Mouse (Mus musculus) ovary, postnatal 14 days (tissue): ENCODE measurements around the gene Sox9.

Experiments
- DNase-seq: peaks from one replicate; pipeline ENCODE4 v3.0.0; 2022; ENCODE audit warnings: low spot score

The Sox9 gene

DNA sequence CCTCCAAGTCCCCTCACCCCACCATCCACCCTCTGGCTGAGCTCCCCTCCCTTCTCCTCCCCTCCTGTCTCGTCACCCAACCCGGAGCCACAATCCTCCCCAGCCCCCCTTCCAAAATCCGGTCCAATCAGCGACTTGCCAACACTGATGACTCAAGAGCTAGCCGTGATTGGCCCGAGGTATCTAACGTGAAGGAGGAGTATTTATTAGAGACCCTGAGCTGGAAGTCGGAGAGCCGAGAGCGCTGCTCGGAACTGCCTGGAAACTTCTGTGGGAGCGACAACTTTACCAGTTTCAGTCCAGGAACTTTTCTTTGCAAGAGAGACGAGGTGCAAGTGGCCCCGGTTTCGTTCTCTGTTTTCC is at the start of gene Sox9:
Sox9 (plus strand) TSS at position 231 of the 363 bp plus-strand sequence.
- DNase-seq, result peak; percentile 55

DNA sequence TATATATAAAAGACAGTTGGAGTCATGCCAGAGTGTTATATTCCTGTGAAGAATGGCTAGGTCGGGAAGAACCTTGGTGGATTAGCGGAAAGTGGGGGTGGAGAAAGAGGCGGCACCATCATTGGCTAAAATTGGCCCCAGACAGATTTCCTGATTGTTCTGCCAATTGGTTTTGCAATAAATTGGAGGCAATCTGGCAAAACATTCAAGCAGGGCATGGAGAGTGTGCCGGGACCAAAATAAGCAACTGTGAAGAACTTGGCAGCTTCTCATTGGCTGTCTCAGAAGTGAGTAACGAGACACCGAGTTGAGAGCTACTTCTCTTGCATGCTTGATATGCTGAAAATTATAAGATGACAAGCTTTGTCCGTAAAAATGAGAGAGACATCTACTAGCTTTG is 49.6 kb upstream of the Sox9 start:
- peak; percentile 6 for DNase-seq

GRCm38 (mm10) chr11:112737071-112737470 is 45.0 kb upstream of the Sox9 start:
- DNase-seq, result no peak

DNA sequence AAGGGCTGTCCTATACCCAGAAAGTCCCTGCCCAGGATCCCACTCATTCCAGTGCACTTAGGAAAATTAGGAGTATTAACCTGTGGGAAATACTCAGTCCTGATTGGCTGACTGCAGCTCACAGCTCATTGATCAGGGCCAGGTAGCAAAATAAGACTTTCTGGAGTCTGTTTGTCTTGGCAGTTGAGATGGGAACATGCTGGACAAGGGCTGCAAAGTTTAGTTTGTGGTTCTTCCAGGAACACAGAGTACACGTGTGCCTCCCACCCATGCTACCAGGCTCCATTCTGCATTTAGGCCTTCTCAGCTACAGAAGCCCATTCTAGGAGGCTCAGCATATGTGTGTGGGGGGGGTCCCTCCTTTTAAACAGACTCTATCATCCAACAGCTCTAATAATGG is 42.3 kb upstream of the Sox9 start:
- no peak for DNase-seq

DNA sequence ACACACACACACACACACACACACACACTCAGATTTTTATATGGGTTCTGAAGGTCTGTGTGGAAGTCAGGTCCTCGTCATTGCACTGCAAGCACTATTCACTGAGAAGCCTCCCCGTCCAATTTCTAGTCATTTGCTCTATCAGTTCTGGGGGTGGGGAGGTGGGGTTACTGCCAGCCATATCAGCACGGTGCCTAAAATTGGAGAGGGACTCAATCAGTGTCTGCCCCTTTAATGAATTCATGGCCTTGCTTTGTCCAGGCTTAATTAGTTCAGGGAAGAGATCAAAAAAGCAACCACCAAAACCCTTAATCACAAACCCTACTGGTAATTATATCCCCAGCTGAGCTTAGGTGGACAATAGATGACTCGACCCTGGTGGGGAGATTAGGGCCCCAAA is 25.5 kb upstream of the Sox9 start:
- DNase-seq, result no peak

DNA sequence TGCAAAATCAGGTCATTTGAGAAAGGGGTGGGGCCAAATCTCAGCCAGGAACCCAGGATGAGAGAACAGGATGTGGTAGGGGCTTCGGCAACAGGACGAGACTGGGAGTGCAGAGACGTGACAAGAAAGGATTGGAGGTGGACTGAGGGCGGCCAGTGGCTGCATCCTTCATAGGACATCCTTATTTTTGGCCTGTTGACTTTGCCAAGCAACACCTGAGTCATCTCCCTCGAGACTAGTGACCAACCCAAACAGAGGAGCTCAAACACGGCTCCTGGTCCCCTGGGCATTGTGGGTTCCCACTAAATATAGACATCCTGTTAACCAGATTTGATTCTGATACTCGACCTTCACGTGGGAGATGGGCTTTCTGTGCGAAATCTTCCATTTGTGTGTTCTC is 24.0 kb upstream of the Sox9 start:
- no peak for DNase-seq

GRCm38 (mm10) chr11:112766956-112767355 is 15.1 kb upstream of the Sox9 start:
- DNase-seq, result no peak

DNA sequence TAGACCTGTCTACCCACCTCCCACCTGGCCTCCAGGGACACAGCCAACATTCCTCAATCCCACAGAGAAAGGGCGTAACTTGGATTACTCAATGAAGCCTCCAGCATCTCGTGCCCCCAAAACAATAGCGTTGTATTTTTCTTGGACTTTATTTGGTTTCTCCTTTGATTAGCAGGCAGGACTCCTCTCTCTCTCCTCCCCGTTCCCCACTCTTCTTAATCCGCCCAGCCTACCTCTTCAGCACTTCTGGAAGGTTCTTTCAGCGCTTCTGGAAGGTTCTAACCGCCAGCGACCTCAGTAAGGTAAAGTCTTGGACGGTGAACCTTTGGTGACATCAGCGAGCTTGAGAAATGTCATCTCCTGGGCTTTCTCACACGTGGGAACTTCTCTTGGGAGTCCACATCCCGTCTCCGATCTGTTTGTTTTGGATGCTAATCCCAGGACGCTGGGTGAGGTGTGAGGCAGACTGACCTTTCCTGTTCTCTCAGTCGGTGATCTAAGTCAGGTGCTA is 14.4 kb upstream of the Sox9 start:
- no peak for DNase-seq

DNA sequence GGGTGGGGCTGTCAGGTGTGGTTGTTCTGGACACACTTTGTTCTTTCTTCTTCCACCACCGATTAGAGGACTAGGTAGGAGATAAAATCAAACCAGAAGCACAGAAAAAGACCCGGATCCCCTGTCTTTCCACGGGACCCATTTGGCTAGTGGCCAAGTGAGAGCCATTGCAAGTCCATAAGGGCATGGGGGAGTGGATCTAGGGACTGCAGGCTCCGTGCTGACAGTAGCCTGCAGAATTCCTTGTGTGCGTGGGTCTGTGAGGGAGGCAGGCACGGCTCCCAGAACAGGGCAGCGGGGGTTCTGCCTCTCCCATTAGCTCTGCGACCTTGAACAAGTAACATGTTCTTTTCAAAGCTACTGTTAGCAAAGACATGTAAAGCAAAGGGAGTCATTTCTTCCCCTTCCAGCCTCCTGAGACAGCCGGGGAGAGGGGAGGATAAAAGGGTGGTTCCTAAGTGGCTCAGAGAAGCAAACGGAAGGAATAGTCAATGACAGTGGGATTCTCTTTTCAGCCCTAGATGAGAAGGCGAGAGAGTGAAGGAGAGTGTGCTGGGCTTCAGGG is 9.2 kb upstream of the Sox9 start:
- DNase-seq, result no peak

DNA sequence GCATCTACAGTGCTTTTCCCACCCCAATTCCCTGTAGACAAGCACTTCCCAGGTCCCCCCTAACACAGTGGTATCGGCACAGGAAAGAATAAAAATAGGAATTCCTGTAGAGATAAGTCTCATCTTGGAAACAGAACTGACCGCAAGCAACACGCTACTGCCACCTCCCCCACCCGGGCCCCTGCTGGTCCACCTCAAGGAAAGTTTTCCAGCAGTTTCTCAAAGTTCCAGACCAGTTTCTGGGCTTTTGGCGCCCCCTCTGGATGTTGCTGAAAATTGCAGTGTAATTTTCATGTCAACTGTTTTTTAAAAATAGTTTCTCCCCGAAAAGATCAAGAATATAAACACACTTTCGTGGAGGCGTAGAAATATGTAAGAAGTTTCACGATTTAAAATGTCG is 2.3 kb upstream of the Sox9 start:
- no peak for DNase-seq

DNA sequence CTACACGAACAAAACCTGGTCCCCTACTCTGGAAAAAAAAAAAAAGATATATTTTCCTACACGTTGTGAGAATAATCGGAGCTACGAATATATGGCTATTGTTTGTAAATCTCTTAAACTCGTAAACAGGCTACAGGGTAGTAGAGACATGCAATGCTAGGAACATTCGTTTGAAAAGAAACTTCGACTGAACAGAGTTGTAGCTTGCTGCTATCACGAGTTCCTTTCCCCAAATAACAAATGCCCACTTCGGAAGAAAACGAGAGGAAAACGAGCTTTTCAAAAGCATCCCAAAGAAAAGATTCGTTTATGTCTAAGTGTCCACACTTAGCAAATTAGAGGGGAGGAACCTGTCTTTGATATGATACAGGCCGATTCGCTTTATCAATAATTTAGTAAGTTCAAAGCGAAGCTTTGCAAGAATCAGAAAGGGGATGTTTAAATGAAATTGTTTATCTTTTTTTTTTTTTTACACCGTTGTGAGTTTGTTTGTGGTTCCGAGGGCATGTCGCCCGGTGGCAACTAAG is 1.6 kb upstream of the Sox9 start:
- no peak for DNase-seq

DNA sequence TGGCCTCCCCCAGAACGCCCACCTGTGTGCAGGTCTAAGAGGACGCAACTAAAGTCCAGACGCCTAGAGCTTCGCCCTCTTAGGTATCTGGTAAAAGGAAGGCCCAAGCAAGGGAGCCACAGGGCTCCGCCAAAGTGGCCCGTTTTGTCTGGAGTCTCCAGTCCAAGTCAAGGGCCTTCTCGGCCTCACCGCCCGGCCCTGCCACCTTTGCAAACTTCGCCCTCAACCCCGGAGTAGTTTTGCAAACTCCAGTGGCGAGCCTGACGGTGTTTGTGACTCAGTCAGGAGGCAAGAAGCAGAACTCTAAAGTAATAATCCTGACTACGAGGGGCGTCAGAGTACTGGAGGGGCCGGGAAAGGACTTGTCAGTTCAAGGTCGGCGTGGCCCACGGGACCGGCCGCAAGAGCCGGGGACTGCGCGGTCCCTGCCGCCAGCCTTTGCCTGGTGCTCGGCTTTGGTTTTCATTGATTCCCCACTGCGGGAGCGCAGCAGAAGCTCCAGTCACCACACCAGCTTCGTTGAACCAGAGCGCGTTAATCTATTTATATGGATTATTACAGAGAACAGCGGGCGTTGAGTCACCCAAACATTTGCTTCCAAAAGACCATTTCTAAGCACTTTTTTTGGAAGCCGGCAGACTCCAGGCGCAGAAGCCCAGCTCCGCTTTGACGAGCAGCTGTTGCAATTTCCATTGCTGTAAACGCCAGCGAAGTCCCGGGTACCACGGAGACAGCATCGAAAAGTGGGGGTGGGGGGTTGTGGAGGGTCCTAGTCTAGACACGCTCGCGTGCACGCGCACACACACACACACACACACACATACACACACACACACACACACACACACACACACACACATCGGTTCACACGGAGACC is 751 bp upstream of the Sox9 start:
- DNase-seq, result no peak

DNA sequence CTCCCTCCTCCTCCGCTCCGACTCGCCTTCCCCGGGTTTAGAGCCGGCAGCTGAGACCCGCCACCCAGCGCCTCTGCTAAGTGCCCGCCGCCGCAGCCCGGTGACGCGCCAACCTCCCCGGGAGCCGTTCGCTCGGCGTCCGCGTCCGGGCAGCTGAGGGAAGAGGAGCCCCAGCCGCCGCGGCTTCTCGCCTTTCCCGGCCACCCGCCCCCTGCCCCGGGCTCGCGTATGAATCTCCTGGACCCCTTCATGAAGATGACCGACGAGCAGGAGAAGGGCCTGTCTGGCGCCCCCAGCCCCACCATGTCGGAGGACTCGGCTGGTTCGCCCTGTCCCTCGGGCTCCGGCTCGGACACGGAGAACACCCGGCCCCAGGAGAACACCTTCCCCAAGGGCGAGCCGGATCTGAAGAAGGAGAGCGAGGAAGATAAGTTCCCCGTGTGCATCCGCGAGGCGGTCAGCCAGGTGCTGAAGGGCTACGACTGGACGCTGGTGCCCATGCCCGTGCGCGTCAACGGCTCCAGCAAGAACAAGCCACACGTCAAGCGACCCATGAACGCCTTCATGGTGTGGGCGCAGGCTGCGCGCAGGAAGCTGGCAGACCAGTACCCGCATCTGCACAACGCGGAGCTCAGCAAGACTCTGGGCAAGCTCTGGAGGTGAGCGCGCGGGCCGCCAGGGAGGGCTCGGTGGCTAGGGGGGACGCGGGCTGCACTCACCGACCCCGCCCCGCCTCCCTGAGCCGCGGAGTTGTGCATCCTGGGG is 515 bp downstream of the Sox9 start:
- no peak for DNase-seq

GRCm38 (mm10) chr11:112783401-112784346 is 1.6 kb downstream of the Sox9 start:
- no peak for DNase-seq

DNA sequence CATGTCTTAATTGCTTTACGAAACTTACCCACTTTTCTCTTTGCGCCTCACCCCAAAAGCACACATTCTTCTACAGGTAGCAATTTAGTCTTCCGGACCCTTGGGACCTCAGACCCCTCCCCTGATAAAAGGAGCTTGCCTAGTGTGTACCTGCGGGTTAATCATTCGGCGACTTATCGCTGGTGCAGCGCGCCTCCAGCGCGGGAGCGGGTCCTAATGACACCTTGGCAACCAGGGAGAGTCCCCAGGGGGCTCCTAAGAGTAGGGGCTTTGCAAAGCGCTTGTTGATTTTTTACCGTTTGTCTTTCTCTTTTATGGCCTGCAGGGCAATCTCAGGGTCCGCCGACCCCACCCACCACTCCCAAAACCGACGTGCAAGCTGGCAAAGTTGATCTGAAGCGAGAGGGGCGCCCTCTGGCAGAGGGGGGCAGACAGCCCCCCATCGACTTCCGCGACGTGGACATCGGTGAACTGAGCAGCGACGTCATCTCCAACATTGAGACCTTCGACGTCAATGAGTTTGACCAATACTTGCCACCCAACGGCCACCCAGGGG is 2.4 kb downstream of the Sox9 start:
- no peak for DNase-seq

DNA sequence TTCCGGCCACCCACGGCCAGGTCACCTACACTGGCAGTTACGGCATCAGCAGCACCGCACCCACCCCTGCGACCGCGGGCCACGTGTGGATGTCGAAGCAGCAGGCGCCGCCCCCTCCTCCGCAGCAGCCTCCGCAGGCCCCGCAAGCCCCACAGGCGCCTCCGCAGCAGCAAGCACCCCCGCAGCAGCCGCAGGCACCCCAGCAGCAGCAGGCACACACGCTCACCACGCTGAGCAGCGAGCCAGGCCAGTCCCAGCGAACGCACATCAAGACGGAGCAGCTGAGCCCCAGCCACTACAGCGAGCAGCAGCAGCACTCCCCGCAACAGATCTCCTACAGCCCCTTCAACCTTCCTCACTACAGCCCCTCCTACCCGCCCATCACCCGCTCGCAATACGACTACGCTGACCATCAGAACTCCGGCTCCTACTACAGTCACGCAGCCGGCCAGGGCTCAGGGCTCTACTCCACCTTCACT is 2.9 kb downstream of the Sox9 start:
- no peak for DNase-seq

GRCm38 (mm10) chr11:112785581-112785980 is 3.6 kb downstream of the Sox9 start:
- no peak for DNase-seq

DNA sequence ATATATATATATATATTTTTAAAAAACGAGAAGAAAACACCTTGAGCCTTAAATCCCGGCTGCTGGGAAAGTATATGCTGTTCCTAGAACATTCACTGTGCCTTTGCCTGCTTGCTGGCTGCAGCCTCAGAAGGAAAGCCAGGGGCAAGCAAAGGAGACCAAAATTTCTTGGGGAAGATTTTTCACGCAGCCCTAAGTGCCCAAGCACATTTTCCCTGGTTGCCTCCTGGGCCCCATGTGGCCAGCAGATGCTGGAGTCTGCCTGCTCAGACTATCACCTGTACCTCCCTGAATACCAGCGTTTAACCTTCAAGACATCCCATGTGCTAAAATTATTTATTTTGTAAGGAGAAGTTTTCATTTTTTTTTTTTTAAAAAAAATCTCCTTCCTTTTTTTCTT is 4.4 kb downstream of the Sox9 start:
- no peak for DNase-seq

DNA sequence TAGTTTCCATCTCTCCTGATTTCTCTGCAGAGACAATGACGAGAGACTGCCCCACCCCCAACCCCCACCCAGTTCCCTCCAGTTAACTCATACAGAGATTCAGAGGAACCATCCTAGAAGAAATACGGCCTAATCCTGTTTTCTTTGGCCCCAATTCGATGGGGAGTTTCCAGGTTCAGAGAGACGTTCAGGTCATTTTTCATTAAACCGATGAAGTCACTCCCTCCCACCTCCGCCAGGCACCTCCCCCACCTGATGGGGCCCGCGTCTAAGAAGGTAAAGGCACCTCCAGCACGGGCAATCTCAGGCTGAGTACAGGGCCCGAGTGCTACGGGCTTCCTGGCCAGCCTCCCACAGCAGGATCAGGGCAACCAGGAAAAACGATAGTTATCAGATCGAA is 6.3 kb downstream of the Sox9 start:
- DNase-seq, result no peak

- no peak for DNase-seq
These were observed 14.4 kb downstream of the Sox9 start for GRCm38 (mm10) chr11:112796379-112796778.

- no peak for DNase-seq
These were observed 16.9 kb downstream of the Sox9 start for GRCm38 (mm10) chr11:112798831-112799382.
